Mouse (Mus musculus) heart, embryonic 14.5 days (tissue): Measurements from ENCODE around the gene Rfx8. TPM values are rescaled to one million over a fixed set of nuclear protein-coding genes. Genes with fewer than 3 reads are reported as not detected.

Experiments
- ATAC-seq: fragments of 200-750 bp; cut with Nextera tagmentation; 2 replicates; pipeline ENCODE4 v1.8.0; 2017; ENCODE audit warnings: low read depth, moderate TSS enrichment; ENCODE audit not compliant: insufficient number of reproducible peaks, insufficient read depth, low FRiP score
- H3K27ac ChIP-seq, 2 experiments: fragments of 200-500 bp in 1 of 2; fragments of 300-500 bp in 1 of 2; sonication (generic) in 1 of 2; replicated peaks in 1 of 2; 2 replicates each; pipeline ENCODE4 v1.5.1; 2012 to 2014; ENCODE audit warnings: low read depth in 2 of 2, low read length in 2 of 2, control low read depth in 1 of 2, mild to moderate bottlenecking in 1 of 2, mixed read lengths in 1 of 2; ENCODE audit not compliant: control insufficient read depth in 1 of 2, insufficient read depth in 1 of 2
- H3K27me3 ChIP-seq: fragments of 300-500 bp; sonication (generic); 2 replicates; pipeline ENCODE4 v1.6.1; 2014; ENCODE audit warnings: mild to moderate bottlenecking, low read length, control low read depth; ENCODE audit not compliant: control insufficient read depth, insufficient read depth
- H3K36me3 ChIP-seq: fragments of 300-500 bp; sonication (generic); 2 replicates; pipeline ENCODE4 v1.6.1; 2014; ENCODE audit warnings: mild to moderate bottlenecking, control low read depth, low read length, mixed read lengths; ENCODE audit not compliant: control insufficient read depth, insufficient read depth
- H3K4me1 ChIP-seq, 2 experiments: fragments of 200-500 bp in 1 of 2; fragments of 300-500 bp in 1 of 2; sonication (generic) in 1 of 2; 2 replicates each; pipeline ENCODE4 v1.6.1; 2012 to 2014; ENCODE audit warnings: low read length in 2 of 2, control low read depth in 1 of 2, mixed read lengths in 1 of 2; ENCODE audit not compliant: control insufficient read depth in 2 of 2, insufficient read depth in 2 of 2
- H3K4me2 ChIP-seq: fragments of 300-500 bp; sonication (generic); 2 replicates; pipeline ENCODE4 v1.6.1; 2014; ENCODE audit warnings: mild to moderate bottlenecking, low read length
- H3K4me3 ChIP-seq, 2 experiments: fragments of 200-500 bp in 1 of 2; fragments of 300-500 bp in 1 of 2; sonication (generic) in 1 of 2; 2 replicates each; pipeline ENCODE4 v1.5.1; 2012 to 2014; ENCODE audit warnings: low read length in 2 of 2, mild to moderate bottlenecking in 2 of 2, control low read depth in 1 of 2, low read depth in 1 of 2, moderate library complexity in 1 of 2; ENCODE audit not compliant: control insufficient read depth in 1 of 2, insufficient read depth in 1 of 2
- H3K9ac ChIP-seq: fragments of 300-500 bp; sonication (generic); 2 replicates; pipeline ENCODE4 v1.6.1; 2014; ENCODE audit warnings: mild to moderate bottlenecking, low read length
- H3K9me3 ChIP-seq: fragments of 300-500 bp; sonication (generic); 2 replicates; pipeline ENCODE4 v1.6.1; 2016; ENCODE audit warnings: low read length, control low read depth; ENCODE audit not compliant: control insufficient read depth
- WGBS: fragments of 180-500 bp; shearing (Covaris S2); extraction: QIAGEN DNeasy Blood & Tissue Kit; methylation state at CpG from one replicate; pipeline ENCODE4 v1.1.7; 2014; 5-methylcytosine and 5-hydroxymethylcytosine counted together
- polyA plus RNA-seq: library from polyadenylated mRNA; unstranded; fragments of >200 nt; fragmentation: Nextera tagmentation; extraction: Ambion mirVana; gene quantifications from 2 replicates; pipeline ENCODE4 v1.2.1, GENCODE M21; 2014

Gene Rfx8
- polyA plus RNA-seq, 1 experiment from 2014 or later: 1.7 TPM

DNA sequence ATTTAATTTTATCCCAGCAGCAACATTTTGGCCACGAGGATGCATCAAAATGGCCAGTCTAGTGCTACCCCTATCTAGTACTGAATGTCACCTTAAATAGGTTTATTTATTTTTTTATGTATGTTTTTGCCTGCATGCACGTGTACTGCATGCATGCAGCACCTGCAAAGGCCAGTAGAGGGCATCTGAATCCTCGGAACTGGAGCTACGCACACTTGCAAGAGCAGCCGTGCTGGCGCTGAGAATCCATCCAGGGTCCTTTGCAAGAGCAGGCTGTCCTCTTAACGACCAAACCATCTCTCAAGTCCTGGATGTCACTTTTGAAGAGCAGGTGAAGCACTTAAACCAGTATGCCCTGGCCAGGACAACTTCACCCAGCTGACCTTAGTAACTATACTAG is 79.1 kb downstream of the Rfx8 start:
- Histone ChIP-seq H3K4me3 (no peak overlapping the region), H3K4me2 (no peak overlapping the region), H3K9me3 (no peaks in the 10 kb centered on the region; the same call in 1 of the 2 replicates), H3K27me3 (no peaks in the 10 kb centered on the region), H3K4me1 (peaks cover 0 to 2% of the 10 kb centered on the region in 2 experiments; a peak in 1 of 4 replicates), H3K27ac (no peak overlapping the region), H3K9ac (no peak overlapping the region), H3K36me3 (no peaks in the 10 kb centered on the region)
- WGBS: 81% methylated on average over 7 of the region's 7 CpGs
- no peak for ATAC-seq

DNA sequence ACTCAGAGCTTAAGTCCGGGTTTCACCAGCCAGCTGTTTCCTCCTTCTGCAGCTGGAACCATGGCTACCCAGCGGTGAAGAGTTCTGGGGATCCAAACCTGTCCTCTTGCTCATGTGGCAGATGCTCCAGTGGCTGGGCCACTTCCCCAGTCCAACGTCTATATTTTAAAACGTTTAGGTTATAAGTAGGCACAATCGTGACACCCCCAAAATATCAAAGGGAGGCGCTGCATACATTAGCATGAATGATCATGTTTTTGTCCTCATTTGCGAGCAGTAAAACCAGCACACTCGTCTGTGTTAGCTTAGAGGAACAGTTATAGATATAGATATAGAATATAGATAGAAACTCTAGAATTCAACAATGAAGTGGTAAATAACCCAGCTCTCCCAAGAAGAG is 83.7 kb downstream of the Rfx8 start:
- ATAC-seq: no peak
- Histone ChIP-seq H3K4me2 (no peak overlapping the region), H3K9me3 (no peaks in the 10 kb centered on the region; the same call in 1 of the 2 replicates), H3K36me3 (no peaks in the 10 kb centered on the region), H3K4me3 (no peak overlapping the region), H3K4me1 (no peaks in the 10 kb centered on the region; a peak in 1 of 4 replicates), H3K9ac (no peak overlapping the region), H3K27me3 (no peaks in the 10 kb centered on the region; the same call in 1 of the 2 replicates), H3K27ac (no peak overlapping the region)
- 63% methylated on average over 8 of the region's 8 CpGs for WGBS

DNA sequence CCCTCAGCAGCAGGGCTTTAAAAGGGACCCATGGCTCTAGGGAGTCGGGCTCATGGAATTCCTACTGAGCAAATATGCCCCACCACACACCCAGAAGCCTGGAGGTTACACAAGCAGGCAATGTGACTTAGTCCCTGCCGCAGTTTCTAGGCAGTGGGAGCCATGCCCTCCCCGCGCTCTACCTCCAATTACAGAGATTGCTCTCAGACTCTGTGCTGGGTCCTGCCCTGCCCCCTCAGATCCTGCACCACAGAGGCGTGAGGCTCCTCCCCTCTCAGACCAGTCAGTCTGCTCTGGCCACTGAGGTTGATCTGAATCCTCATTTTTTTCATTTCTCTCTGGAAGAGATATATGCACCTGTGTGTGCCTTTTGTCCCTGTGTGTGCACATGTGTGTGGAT is 84.1 kb downstream of the Rfx8 start:
- Histone ChIP-seq H3K4me1 (no peaks in the 10 kb centered on the region; a peak in 1 of 4 replicates), H3K9ac (no peak overlapping the region), H3K4me2 (no peak overlapping the region), H3K4me3 (no peak overlapping the region), H3K36me3 (no peaks in the 10 kb centered on the region), H3K27ac (no peak overlapping the region), H3K27me3 (no peaks in the 10 kb centered on the region; the same call in 1 of the 2 replicates), H3K9me3 (no peaks in the 10 kb centered on the region; the same call in 1 of the 2 replicates)
- no peak for ATAC-seq
- WGBS: 3% methylated on average over 5 of the region's 5 CpGs

DNA sequence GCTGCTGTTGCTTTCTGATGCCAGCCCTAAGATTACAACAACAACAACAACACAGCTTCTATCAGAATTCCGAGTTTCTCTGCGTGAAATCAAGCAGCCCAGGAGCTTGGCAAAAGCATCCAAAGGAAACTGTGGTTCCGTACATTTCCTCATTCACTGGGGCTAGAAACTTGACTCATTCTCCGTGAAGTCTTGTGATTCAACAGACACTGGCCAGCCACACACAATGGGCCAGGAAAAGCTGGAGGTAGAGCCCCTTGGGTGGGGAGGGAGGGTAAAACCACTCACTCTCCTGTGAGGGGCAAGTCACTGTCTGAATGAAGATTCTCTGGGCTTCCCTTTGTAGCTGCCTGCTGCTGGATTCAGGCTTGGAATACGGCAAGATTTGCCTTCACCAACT is 84.6 kb downstream of the Rfx8 start:
- Histone ChIP-seq H3K9me3 (no peaks in the 10 kb centered on the region), H3K36me3 (no peaks in the 10 kb centered on the region), H3K4me2 (no peak overlapping the region), H3K9ac (no peak overlapping the region), H3K27ac (no peak overlapping the region), H3K4me1 (no peaks in the 10 kb centered on the region; a peak in 1 of 4 replicates), H3K4me3 (no peak overlapping the region), H3K27me3 (no peaks in the 10 kb centered on the region; the same call in 1 of the 2 replicates)
- no peak for ATAC-seq
- WGBS: 35% methylated on average over 5 of the region's 5 CpGs

DNA sequence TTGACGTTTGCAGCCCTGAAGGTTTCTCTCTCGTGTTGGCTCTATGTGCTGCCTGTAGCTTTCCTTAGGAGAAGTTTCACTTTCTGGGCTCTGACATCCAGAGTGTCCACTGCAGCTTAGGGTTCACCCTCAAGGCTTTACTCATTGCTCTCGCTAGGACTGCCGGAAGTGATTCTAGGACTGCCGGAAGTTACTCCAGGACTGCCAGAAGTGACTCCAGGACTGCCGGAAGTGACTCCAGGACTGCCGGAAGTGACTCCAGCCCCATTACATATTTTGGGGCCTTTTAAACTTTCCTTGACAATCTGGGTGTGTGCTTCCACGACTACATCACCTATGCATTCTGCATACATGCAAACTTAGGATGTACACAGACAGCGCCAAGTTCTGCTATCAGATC is 92.2 kb downstream of the Rfx8 start:
- Histone ChIP-seq H3K4me2 (no peak overlapping the region), H3K9ac (no peak overlapping the region), H3K27ac (no peak overlapping the region), H3K27me3 (no peaks in the 10 kb centered on the region), H3K4me1 (no peaks in the 10 kb centered on the region), H3K36me3 (no peaks in the 10 kb centered on the region), H3K9me3 (no peaks in the 10 kb centered on the region), H3K4me3 (no peak overlapping the region)
- WGBS: 72% methylated on average over 9 of the region's 9 CpGs
- ATAC-seq: no peak

DNA sequence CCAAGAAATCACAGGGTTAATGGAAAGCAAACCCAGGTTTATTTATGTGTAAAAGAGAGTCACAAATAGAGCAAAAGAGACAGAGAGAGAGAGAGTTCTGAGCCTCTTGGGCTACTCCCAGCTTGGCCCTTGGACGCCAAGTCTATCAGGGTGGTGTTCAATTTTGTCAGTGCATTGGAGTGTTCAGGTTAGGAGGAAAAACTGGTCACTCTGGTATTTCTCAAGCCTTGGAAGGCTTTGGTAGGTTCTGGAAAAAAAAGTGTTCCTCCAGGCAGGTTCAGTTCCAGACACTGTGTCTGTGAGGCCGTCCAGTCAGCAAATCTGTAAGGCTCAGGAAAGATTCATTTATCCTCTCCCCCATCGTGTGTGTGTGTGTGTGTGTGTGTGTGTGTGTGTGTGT is 95.3 kb downstream of the Rfx8 start:
- 66% methylated on average over 3 of the region's 3 CpGs for WGBS
- no peaks in the 10 kb centered on the region for H3K9me3 ChIP-seq
- ATAC-seq: no peak
- no peaks in the 10 kb centered on the region for H3K36me3 ChIP-seq
- no peak overlapping the region for H3K27ac ChIP-seq
- H3K4me2 ChIP-seq: no peak overlapping the region
- H3K4me1 ChIP-seq: no peaks in the 10 kb centered on the region
- no peaks in the 10 kb centered on the region for H3K27me3 ChIP-seq
- H3K9ac ChIP-seq: no peak overlapping the region
- H3K4me3 ChIP-seq: no peak overlapping the region

DNA sequence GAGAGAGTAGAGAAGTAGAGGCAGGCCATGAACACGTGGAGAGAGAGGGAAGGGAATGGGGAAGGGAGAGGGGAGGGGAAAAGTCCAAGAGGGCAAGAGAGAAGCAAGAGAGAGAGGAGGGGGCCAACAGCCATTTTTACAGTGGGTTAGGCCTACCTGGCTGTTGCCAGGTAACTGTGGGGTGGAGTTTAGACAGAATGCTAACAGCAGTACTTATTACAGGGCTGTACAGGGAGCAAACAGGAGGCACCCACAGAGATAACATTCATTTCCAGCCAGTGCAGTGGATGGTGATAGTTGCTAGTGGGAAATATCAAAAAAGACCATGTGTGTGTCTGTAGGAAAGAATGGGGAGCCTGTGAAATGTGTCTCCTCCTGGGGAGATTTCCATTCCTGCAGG is 97.1 kb downstream of the Rfx8 start:
- H3K27ac ChIP-seq: no peak overlapping the region
- H3K4me3 ChIP-seq: no peak overlapping the region
- no peaks in the 10 kb centered on the region for H3K36me3 ChIP-seq
- no peaks in the 10 kb centered on the region for H3K4me1 ChIP-seq
- no peak for ATAC-seq
- no peaks in the 10 kb centered on the region for H3K27me3 ChIP-seq
- no peak overlapping the region for H3K9ac ChIP-seq
- H3K4me2 ChIP-seq: no peak overlapping the region
- no peaks in the 10 kb centered on the region for H3K9me3 ChIP-seq
- 50% methylated on average over 1 of the region's 1 CpGs for WGBS

DNA sequence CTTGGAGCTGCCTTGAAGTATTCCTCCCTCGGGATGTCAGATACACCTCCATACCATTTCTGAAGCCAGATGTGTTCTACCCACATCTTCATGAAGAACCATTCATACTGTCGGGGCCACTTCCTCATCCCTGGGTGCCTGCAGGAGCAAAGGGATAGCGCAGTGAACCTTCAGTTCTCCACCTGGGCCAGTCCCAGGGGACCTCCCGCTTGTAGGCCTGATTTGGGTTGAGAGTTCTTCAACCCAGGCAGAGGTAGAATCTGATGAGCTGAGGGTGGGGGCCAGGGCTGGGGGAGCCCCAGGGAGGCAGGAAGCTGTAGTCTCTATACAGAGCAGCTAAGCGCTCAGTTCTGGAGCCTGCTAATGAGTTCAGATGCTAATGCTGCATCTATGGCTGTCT is 97.7 kb downstream of the Rfx8 start:
- no peaks in the 10 kb centered on the region for H3K36me3 ChIP-seq
- no peak overlapping the region for H3K27ac ChIP-seq
- H3K4me2 ChIP-seq: no peak overlapping the region
- 90% methylated on average over 5 of the region's 5 CpGs for WGBS
- ATAC-seq: no peak
- no peaks in the 10 kb centered on the region for H3K27me3 ChIP-seq
- H3K9ac ChIP-seq: no peak overlapping the region
- H3K4me3 ChIP-seq: no peak overlapping the region
- no peaks in the 10 kb centered on the region for H3K9me3 ChIP-seq
- no peaks in the 10 kb centered on the region for H3K4me1 ChIP-seq
